Mouse (Mus musculus): ENCODE measurements at regions not wholly inside any gene's neighbourhood (a gene's known extent, or its start where the extent isn't known, plus 50 kb on each side); places are given as distances from the start of the nearest gene placed in this dataset.
A peak's percentile ranks its signal among the peaks of the same experiment; 100 is the strongest.
"Not testable (repeated sequence)": the region's sequence is repeated elsewhere in the genome, so short reads cannot be mapped to it uniquely, and the experiment has no call there.

DNA sequence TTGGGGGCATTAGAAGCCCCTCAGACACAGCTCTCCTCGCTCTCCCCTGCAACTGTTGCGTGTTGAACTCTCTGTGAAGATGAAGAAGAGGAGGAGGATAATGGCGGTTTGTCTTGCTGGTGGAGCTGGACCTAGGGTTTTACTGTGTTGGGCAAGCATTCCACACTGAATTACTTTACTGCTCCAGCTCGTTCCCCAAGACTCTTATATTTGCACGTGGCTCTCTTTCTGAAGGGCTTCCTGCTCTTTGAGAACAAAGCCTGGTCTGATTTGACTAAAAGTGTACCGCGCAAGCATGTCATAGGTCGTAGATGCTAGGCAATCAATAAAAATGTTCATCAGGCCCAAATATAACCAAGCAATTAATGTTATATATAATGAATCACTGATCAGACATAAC lies 509.1 kb downstream of the Zfp704 start:
- Histone ChIP-seq H3K4me2 (replicated peaks) (no peak overlapping the region), H3K9me3 (no peaks in the 10 kb centered on the region), H3K4me3 (no peak overlapping the region), H3K36me3 (no peaks in the 10 kb centered on the region), H3K9ac (replicated peaks) (no peak overlapping the region), H3K27me3 (no peaks in the 10 kb centered on the region), H3K4me1 (no peaks in the 10 kb centered on the region), H3K27ac (replicated peaks) (no peak overlapping the region)
- no peak for ATAC-seq (ENCODE audit: low FRiP score, low read depth)
- 76% methylated on average over 8 of the region's 8 CpGs for WGBS

DNA sequence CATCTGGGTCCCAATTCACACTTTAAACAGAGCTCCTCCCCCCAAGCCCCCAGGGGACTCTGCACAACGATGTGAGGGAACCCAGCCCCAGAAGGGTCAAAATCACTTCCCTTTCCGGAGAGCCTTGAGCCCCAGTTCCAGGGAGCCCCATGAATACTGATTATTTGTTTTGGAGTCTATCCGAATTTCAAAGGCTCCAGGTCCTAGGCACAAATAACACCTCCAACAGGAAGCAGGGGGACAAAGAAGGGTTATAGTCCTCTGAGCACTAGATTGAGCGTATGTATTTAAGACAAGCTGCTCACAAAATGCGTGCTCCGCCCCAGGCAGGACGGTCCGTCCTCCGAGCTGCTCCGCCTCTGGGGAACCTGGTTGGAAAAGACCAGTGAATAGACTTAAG lies 511.4 kb downstream of the Zfp704 start:
- WGBS, result 86% methylated on average over 10 of the region's 10 CpGs
- Histone ChIP-seq H3K36me3 (no peaks in the 10 kb centered on the region), H3K4me3 (no peak overlapping the region), H3K9me3 (no peaks in the 10 kb centered on the region), H3K4me2 (replicated peaks) (no peak overlapping the region), H3K4me1 (no peaks in the 10 kb centered on the region), H3K27me3 (no peaks in the 10 kb centered on the region), H3K9ac (replicated peaks) (no peak overlapping the region), H3K27ac (replicated peaks) (no peak overlapping the region)
- ATAC-seq (ENCODE audit: low FRiP score, low read depth), result no peak

DNA sequence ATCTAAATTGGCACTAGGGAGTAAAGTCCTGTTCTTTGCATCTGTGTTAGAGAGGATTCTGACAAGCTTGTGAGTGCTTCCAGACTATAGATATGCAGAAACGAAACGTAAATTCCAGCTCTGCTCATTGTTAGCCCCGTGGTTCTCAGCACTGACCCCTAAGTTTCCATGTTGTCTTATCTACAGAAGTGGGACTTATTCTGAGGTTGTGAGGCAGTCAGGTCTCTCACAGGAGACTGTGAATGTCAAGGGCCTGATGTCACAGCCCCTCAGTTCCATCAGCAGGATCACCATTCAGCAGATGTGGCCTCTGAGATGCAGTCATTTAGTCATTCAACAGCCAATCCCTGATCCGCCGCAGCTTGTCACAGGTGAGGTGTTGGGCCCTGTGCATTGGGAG lies 525.8 kb downstream of the Zfp704 start:
- 90% methylated on average over 5 of the region's 5 CpGs for WGBS
- no peak overlapping the region for H3K9ac ChIP-seq (replicated peaks)
- no peak overlapping the region for H3K4me3 ChIP-seq
- H3K36me3 ChIP-seq, result no peaks in the 10 kb centered on the region
- ATAC-seq (ENCODE audit: low FRiP score, low read depth), result no peak
- no peak overlapping the region for H3K27ac ChIP-seq (replicated peaks)
- H3K27me3 ChIP-seq, result no peaks in the 10 kb centered on the region
- H3K4me1 ChIP-seq, result no peaks in the 10 kb centered on the region
- no peaks in the 10 kb centered on the region for H3K9me3 ChIP-seq
- no peak overlapping the region for H3K4me2 ChIP-seq (replicated peaks)

DNA sequence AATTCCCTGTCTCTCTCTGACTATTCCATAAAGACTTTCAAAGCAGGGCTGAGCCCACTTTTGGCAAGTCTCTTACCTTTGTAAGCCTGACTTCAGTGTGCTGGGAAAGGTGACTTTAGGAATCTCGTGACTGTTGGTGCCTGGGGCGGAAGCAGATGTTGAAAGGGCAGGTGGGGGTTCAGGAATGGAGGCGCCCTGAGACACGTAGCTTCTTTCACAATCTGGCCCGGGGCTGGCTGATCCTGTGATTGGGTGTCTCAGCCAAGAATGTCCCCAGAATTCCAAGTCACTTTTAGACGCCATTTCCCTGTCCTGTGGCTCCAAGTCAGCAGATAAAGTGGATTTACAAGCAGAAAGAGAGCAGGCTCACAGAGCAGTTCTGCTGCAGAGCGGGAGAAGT lies 527.8 kb downstream of the Zfp704 start:
- no peak for ATAC-seq (ENCODE audit: low FRiP score, low read depth)
- Histone ChIP-seq H3K9me3 (no peaks in the 10 kb centered on the region), H3K4me3 (no peak overlapping the region), H3K4me2 (replicated peaks) (no peak overlapping the region), H3K9ac (replicated peaks) (no peak overlapping the region), H3K4me1 (no peaks in the 10 kb centered on the region), H3K36me3 (no peaks in the 10 kb centered on the region), H3K27me3 (no peaks in the 10 kb centered on the region), H3K27ac (replicated peaks) (no peak overlapping the region)
- WGBS, result 71% methylated on average over 7 of the region's 7 CpGs

DNA sequence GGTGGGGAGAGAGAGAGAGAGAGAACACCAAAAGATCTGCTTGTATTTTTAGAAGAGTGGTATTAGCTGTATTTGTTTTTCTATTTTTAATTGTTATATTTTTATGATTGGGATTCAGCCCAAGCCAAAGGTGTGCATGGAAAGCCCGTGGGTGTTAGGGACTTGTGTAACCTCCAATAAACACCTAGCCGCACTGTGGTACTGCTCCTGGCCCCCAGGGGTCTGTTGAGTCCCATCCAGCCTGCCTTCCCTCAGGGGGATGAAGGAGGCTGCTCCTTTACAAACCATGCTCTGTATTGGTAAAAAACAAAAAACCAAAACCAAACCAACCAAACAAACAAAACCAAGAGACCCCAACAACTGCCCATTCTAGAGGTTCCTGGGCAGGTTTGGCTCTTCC lies 531.7 kb downstream of the Zfp704 start:
- Histone ChIP-seq H3K4me2 (replicated peaks) (no peak overlapping the region), H3K4me1 (no peaks in the 10 kb centered on the region), H3K27me3 (no peaks in the 10 kb centered on the region), H3K9ac (replicated peaks) (no peak overlapping the region), H3K27ac (replicated peaks) (no peak overlapping the region), H3K9me3 (no peaks in the 10 kb centered on the region), H3K36me3 (no peaks in the 10 kb centered on the region), H3K4me3 (no peak overlapping the region)
- 76% methylated on average over 2 of the region's 2 CpGs for WGBS
- ATAC-seq (ENCODE audit: low FRiP score, low read depth), result no peak

DNA sequence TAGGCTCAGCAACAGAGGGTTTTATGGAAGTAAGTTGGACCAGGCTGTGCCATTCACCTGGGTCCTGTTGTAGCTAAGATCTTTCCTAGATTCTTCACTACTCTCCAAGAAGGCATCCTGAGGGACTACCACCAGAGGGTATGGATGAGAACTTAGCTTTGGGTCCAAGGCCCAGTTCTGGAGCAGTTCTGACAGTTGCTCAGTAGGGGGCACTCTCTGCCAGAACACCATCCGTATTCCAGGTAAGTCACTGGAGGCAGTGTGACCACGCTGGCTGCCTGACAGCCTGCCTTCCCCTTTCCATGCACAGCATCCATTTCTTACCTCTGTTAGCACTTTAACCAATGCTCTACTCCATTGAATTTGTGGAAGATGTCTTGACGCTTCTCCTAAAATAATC lies 533.2 kb downstream of the Zfp704 start:
- WGBS, result 19% methylated on average over 3 of the region's 3 CpGs
- Histone ChIP-seq H3K27ac (replicated peaks) (no peak overlapping the region), H3K4me3 (no peak overlapping the region), H3K9me3 (no peaks in the 10 kb centered on the region), H3K27me3 (no peaks in the 10 kb centered on the region), H3K4me1 (no peaks in the 10 kb centered on the region), H3K4me2 (replicated peaks) (no peak overlapping the region), H3K9ac (replicated peaks) (no peak overlapping the region), H3K36me3 (no peaks in the 10 kb centered on the region)
- ATAC-seq (ENCODE audit: low FRiP score, low read depth), result no peak

DNA sequence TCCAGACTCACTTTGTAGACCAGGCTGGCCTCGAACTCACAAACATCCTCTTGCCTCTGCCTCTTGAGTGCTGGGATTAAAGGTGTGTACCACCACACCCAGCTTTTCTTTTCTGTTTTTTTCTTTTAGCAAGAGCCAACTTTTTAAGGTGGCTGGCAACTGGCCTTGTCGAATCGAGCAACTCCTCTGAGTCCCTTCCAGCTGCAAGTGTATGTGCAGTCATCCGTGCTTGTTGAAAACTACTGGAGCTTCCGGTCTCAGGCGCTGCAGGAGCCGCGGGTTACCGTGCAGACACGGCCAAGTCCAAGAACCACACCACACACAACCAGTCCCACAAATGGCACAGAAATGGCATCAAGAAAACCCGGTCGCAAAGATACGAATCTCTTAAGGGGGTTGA lies 537.4 kb downstream of the Zfp704 start:
- not testable (repeated sequence) for H3K27me3 ChIP-seq; H3K9me3 ChIP-seq; H3K4me1 ChIP-seq; H3K36me3 ChIP-seq; H3K27ac ChIP-seq (replicated peaks); H3K4me2 ChIP-seq (replicated peaks); H3K9ac ChIP-seq (replicated peaks); ATAC-seq (ENCODE audit: low FRiP score, low read depth); H3K4me3 ChIP-seq
- 88% methylated on average over 13 of the region's 13 CpGs for WGBS

DNA sequence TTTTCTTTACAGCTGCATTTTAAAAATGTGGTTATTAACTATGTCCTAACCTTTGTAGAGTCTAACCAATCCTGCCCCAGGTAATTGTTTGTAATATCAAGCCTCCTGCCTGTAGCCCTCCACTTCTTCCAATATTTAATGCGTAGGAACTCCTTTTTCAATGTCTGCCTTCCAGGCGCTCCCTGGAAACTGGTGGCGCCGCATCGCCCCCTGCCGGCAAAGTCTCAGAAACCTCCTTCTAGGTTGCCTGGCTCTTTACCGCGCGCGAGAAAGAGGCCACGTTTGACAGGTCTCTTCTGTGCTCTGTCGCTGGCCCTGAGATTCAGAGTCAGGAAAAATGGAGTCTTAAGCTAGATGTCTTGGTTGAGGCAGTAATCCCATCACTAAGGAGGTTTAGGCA lies 542.8 kb downstream of the Zfp704 start:
- ATAC-seq (ENCODE audit: low FRiP score, low read depth), result peak; percentile 65

DNA sequence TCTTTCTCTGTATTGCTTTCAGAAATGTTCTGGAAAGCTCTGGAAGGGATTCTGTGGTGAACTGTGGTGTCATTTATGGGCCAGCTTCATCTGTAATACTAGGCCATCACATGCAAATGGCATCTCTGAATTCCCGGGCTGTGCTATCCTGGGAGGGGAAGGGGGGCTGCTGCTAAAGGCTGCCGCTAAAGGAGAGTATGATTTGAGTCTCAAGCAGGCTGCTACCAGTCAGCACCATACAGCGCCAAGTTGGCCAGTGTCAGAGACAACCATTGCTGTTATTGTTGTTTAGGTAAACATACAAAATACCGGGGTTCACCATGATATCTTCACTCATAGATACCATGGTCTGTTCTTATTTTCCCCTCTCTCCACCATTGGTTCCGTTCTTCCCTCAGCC lies 543.5 kb downstream of the Zfp704 start:
- no peak overlapping the region for H3K27ac ChIP-seq (replicated peaks)
- no peak overlapping the region for H3K4me3 ChIP-seq
- no peak overlapping the region for H3K4me2 ChIP-seq (replicated peaks)
- H3K9ac ChIP-seq (replicated peaks), result no peak overlapping the region
- H3K9me3 ChIP-seq, result no peaks in the 10 kb centered on the region
- WGBS, result 72% methylated on average over 5 of the region's 5 CpGs
- 0 out of 2 replicates have a peak, but pooled peaks cover 3% of the 10 kb centered on the region for H3K27me3 ChIP-seq
- H3K4me1 ChIP-seq, result no peaks in the 10 kb centered on the region
- ATAC-seq (ENCODE audit: low FRiP score, low read depth), result peak; percentile 9; the same call in 1 of the 2 replicates
- no peaks in the 10 kb centered on the region for H3K36me3 ChIP-seq

More for the DNA sequence above, 542.8 kb downstream of the Zfp704 start:
- no peak overlapping the region for H3K9ac ChIP-seq (replicated peaks)
- WGBS, result 3% methylated on average over 12 of the region's 12 CpGs
- H3K27ac ChIP-seq (replicated peaks), result no peak overlapping the region
- no peaks in the 10 kb centered on the region for H3K9me3 ChIP-seq
- no peak overlapping the region for H3K4me3 ChIP-seq
- 0 out of 2 replicates have a peak, but pooled peaks cover 3% of the 10 kb centered on the region for H3K27me3 ChIP-seq
- H3K36me3 ChIP-seq, result no peaks in the 10 kb centered on the region
- no peak overlapping the region for H3K4me2 ChIP-seq (replicated peaks)
- no peaks in the 10 kb centered on the region for H3K4me1 ChIP-seq

DNA sequence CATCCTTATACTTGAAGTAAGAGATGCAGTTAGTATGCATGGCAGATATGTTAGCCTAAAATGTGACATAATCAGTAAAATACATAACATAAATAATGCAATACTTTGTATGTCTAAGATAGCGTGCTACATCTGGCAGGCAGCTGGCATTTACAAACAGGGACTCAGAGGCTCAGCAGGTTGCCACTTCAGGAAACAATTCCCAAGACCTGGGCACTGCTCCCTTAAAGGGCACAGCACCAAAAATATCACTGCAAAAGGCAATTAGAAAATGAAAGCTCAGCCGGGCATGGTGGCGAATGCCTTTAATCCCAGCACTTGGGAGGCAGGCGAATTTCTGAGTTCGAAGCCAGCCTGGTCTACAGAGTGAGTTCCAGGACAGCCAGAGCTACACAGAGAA lies 544.0 kb downstream of the Zfp704 start:
- WGBS, result 77% methylated on average over 5 of the region's 5 CpGs
- H3K4me2 ChIP-seq (replicated peaks), result no peak overlapping the region
- no peaks in the 10 kb centered on the region for H3K36me3 ChIP-seq
- H3K4me1 ChIP-seq, result no peaks in the 10 kb centered on the region
- no peaks in the 10 kb centered on the region for H3K9me3 ChIP-seq
- no peak overlapping the region for H3K9ac ChIP-seq (replicated peaks)
- ATAC-seq (ENCODE audit: low FRiP score, low read depth), result no peak
- H3K4me3 ChIP-seq, result no peak overlapping the region
- H3K27me3 ChIP-seq, result 0 out of 2 replicates have a peak, but pooled peaks cover 3% of the 10 kb centered on the region
- H3K27ac ChIP-seq (replicated peaks), result no peak overlapping the region

DNA sequence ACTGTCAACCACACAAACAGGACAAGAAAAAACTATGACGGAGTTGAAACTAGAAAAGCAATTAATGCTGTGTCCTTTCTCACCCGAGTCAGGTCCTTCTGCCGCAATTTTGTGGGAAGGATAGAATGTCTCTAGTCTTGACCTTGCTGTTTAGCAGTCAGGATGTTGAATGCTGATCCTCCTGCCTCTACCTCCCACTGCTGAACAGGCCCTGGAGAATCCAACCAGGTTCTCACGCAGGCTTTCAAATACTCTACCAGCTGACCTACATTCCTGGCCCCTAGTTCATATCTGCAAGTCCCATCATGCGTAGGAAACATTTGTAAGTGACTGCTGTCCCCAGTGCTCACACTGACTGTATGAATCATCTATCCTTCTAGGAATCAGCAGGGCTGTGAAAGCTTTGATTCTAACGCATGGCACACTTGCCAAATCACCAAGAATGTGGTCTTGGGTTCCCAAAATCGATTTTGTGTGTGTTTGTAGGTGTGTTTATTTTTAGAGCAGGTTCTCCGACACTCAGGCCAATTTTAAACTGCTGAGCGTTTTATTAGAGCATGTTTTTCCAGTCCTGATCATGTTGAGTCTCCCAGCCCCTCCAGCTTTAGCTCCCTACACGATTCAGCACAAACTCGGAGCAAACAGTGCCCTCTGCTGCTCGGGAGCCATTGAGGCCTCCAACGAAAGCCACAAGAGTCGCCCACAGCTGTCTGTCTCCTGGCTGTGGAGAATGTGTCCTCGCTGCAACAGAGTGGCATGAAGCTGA lies 545.4 kb downstream of the Zfp704 start:
- H3K4me3 ChIP-seq, result no peak overlapping the region
- no peaks in the 10 kb centered on the region for H3K36me3 ChIP-seq
- no peaks in the 10 kb centered on the region for H3K4me1 ChIP-seq
- ATAC-seq (ENCODE audit: low FRiP score, low read depth), result 0 out of 2 replicates have a peak, but pooled peaks have one; percentile 39
- H3K4me2 ChIP-seq (replicated peaks), result no peak overlapping the region
- H3K27ac ChIP-seq (replicated peaks), result no peak overlapping the region
- no peak overlapping the region for H3K9ac ChIP-seq (replicated peaks)
- H3K27me3 ChIP-seq, result 0 out of 2 replicates have a peak, but pooled peaks cover 3% of the 10 kb centered on the region
- WGBS, result 42% methylated on average over 15 of the region's 15 CpGs
- no peaks in the 10 kb centered on the region for H3K9me3 ChIP-seq

DNA sequence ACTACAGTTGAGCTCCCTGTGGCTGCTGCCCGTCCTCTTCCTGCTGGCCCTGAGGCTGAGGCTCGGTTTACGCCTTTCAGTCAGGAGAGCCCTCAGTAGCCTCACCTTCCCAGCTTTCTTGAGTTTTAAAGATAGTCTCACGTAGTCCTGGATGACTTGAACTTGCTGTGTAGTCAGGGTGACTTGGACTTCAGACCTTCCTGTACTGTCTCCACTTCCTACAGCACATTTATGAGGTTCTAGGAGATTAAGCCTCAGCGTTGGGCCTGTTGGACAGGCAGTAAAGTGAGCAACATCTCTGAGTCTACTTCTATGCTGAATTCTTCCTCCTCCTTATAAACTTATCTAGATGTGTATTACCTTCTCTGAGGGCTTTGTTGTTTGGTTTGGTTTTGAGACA lies 546.2 kb downstream of the Zfp704 start:
- no peak overlapping the region for H3K4me2 ChIP-seq (replicated peaks)
- 73% methylated on average over 5 of the region's 5 CpGs for WGBS
- no peak overlapping the region for H3K27ac ChIP-seq (replicated peaks)
- H3K9me3 ChIP-seq, result no peaks in the 10 kb centered on the region
- H3K9ac ChIP-seq (replicated peaks), result no peak overlapping the region
- H3K4me1 ChIP-seq, result no peaks in the 10 kb centered on the region
- no peak overlapping the region for H3K4me3 ChIP-seq
- H3K27me3 ChIP-seq, result 0 out of 2 replicates have a peak, but pooled peaks cover 3% of the 10 kb centered on the region
- no peak for ATAC-seq (ENCODE audit: low FRiP score, low read depth)
- H3K36me3 ChIP-seq, result no peaks in the 10 kb centered on the region

DNA sequence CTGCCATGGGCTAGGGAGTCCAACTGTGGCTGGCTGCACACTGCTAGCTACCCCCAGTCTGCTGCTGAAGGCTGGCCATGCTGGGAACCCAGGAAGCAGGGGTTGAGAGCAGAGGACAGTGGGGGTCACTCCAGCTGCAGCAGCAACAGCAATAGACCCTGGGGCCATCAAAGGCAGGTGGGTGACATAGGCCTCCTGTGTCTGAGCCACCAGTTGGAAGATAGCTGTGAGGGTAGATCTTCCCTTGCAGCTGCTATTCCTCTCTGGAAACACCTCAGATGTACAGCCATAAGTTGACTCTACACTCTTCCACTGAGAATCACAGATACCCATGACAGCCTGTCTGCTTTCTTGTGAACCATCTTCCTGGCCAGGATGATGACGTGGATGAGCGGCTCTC lies 548.5 kb downstream of the Zfp704 start:
- no peak for ATAC-seq (ENCODE audit: low FRiP score, low read depth)
- WGBS, result 73% methylated on average over 2 of the region's 2 CpGs

More for the DNA sequence above, 548.5 kb downstream of the Zfp704 start:
- Histone ChIP-seq H3K27me3 (0 out of 2 replicates have a peak, but pooled peaks cover 1% of the 10 kb centered on the region), H3K9ac (replicated peaks) (no peak overlapping the region), H3K4me3 (no peak overlapping the region), H3K9me3 (no peaks in the 10 kb centered on the region), H3K27ac (replicated peaks) (no peak overlapping the region), H3K4me1 (no peaks in the 10 kb centered on the region), H3K36me3 (no peaks in the 10 kb centered on the region), H3K4me2 (replicated peaks) (no peak overlapping the region)
